Mouse (Mus musculus) hematopoietic stem cell, adult 5-6 weeks (primary cell): Measurements from ENCODE around the gene Zfp503. TPM values are rescaled to one million over a fixed set of nuclear protein-coding genes. Genes with fewer than 3 reads are reported as not detected.
A peak's percentile ranks its signal among the peaks of the same experiment; 100 is the strongest.

ENCODE experiments used
- ATAC-seq, 2 experiments: fragments of 125-278 bp in 1 of 2; replicated peaks in 1 of 2; 2 replicates each; pipeline ENCODE4 v1.8.0; 2016 to 2017; ENCODE audit warnings: inconsistent platforms in 2 of 2, mild to moderate bottlenecking in 2 of 2, moderate number of reproducible peaks in 2 of 2, low read depth in 1 of 2, moderate TSS enrichment in 1 of 2; ENCODE audit not compliant: low FRiP score in 2 of 2, poor library complexity in 2 of 2, severe bottlenecking in 2 of 2, insufficient read depth in 1 of 2, low TSS enrichment in 1 of 2
- total RNA-seq: library from RNA; stranded (forward); fragments of 172-1452, 232-1000 nt; gene quantifications from 2 replicates; pipeline ENCODE4 v1.2.3, GENCODE M21; 2017

Gene Zfp503
- total RNA-seq, 1 experiment from 2014 or later, result 0.40 TPM

DNA sequence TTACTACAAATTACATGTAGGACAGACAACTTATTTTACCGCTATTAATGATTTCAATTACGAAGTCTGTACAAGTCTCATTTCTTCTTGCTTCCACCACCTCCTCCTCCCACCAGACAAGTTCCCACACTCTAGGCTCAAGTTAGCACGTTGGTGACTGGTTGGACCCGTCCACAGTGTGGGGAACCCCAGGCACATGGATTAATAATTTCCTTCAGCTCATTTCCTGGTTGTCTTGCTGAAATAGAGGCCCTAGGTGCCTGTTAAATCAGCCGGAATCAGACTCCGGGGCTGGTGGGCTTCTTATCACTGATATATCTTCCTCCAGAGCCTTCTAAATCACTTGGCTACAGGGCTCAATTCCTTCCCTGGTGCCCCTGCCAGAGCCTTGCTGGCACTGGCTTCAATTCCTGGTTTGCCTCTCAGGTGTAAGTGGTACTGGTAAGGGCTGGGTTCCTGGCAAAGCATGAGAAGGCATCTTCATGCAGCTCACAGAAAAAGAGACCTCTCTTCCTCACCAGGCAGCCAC is 53.2 kb downstream of the Zfp503 start:
- ATAC-seq, result peak in 1 of 2 experiments; percentile 17; a peak in 1 of 4 replicates

Other genes with a start within 250 kb of the Zfp503 start
- gene Samd8, start 239.1 kb downstream of the Zfp503 start, total RNA-seq, result 9.0 and 9.4 TPM in 2 replicates
- gene Dusp13, start 238.4 kb downstream of the Zfp503 start, total RNA-seq, result not detected in 2 replicates
- gene Vdac2, start 164.4 kb downstream of the Zfp503 start, total RNA-seq, result 301 and 303 TPM in 2 replicates
- 5.2 and 14.4 TPM in 2 replicates for gene Comtd1, start 140.6 kb downstream of the Zfp503 start, total RNA-seq
- gene Lrmda, start 30.1 kb upstream of the Zfp503 start, total RNA-seq, result 23.9 and 35.8 TPM in 2 replicates